Mouse (Mus musculus) ZHBTc4 (cell line): ENCODE measurements around the gene Kcnq2.
A peak's percentile ranks its signal among the peaks of the same experiment; 100 is the strongest.

ENCODE experiments used
- DNase-seq: peaks from one replicate; pipeline ENCODE4 v3.0.0-alpha.2; 2011; ENCODE audit warnings: low read depth, low spot score

The Kcnq2 gene

GRCm38 (mm10) chr2:181147546-181148317 lies 12.6 kb upstream of the Kcnq2 start:
- peak; percentile 78 for DNase-seq

- DNase-seq: no peak
These were observed 12.0 kb upstream of the Kcnq2 start for GRCm38 (mm10) chr2:181146976-181147545.

- DNase-seq: no peak
These were observed 9.6 kb upstream of the Kcnq2 start for GRCm38 (mm10) chr2:181144675-181145074.

GRCm38 (mm10) chr2:181143509-181144276 lies 8.6 kb upstream of the Kcnq2 start:
- DNase-seq: no peak

GRCm38 (mm10) chr2:181142703-181143135 lies 7.6 kb upstream of the Kcnq2 start:
- no peak for DNase-seq

- DNase-seq: no peak
These were observed 4.6 kb upstream of the Kcnq2 start for GRCm38 (mm10) chr2:181139641-181140193.

GRCm38 (mm10) chr2:181136934-181137333 lies 1.8 kb upstream of the Kcnq2 start:
- peak; percentile 68 for DNase-seq

- no peak for DNase-seq
These were observed 332 bp upstream of the Kcnq2 start for GRCm38 (mm10) chr2:181135446-181135818.

GRCm38 (mm10) chr2:181133837-181134590 lies 1.1 kb downstream of the Kcnq2 start:
- DNase-seq: peak; percentile 19

GRCm38 (mm10) chr2:181130245-181130644 lies 4.9 kb downstream of the Kcnq2 start:
- DNase-seq: no peak

GRCm38 (mm10) chr2:181128963-181129362 lies 6.1 kb downstream of the Kcnq2 start:
- DNase-seq: no peak

- peak; percentile 79 for DNase-seq
These were observed 7.3 kb downstream of the Kcnq2 start for GRCm38 (mm10) chr2:181127786-181128185.

- DNase-seq: peak; percentile 58
These were observed 9.2 kb downstream of the Kcnq2 start for GRCm38 (mm10) chr2:181125726-181126455.

GRCm38 (mm10) chr2:181122642-181123041 lies 12.5 kb downstream of the Kcnq2 start:
- DNase-seq: no peak

GRCm38 (mm10) chr2:181120922-181121449 lies 14.1 kb downstream of the Kcnq2 start:
- DNase-seq: no peak

GRCm38 (mm10) chr2:181119952-181120351 lies 15.1 kb downstream of the Kcnq2 start:
- DNase-seq: no peak

GRCm38 (mm10) chr2:181116436-181116835 lies 18.7 kb downstream of the Kcnq2 start:
- no peak for DNase-seq

- no peak for DNase-seq
These were observed 19.7 kb downstream of the Kcnq2 start for GRCm38 (mm10) chr2:181115367-181115766.

GRCm38 (mm10) chr2:181113762-181114361 lies 21.2 kb downstream of the Kcnq2 start:
- no peak for DNase-seq

GRCm38 (mm10) chr2:181111665-181112064 lies 23.4 kb downstream of the Kcnq2 start:
- DNase-seq: no peak
